Mouse (Mus musculus) heart, adult 2 months (tissue): ENCODE results near the gene Endou. TPM values are rescaled to one million over a fixed set of nuclear protein-coding genes. Genes with fewer than 3 reads are reported as not detected.

Experiments
- DNase-seq, 2 experiments: peaks; one replicate each; pipeline ENCODE4 v3.0.0; 2021
- H3K27ac ChIP-seq: fragments of 200-600 bp; 2 replicates; pipeline ENCODE4 v1.8.1; 2022
- H3K27me3 ChIP-seq: fragments of 200-500 bp; 2 replicates; pipeline ENCODE4 v1.6.1; 2012; ENCODE audit warnings: mild to moderate bottlenecking, low read length, inconsistent platforms, mixed read lengths; ENCODE audit not compliant: control insufficient read depth, insufficient read depth
- H3K36me3 ChIP-seq: fragments of 200-500 bp; 2 replicates; pipeline ENCODE4 v1.6.1; 2012; ENCODE audit warnings: low read length, inconsistent platforms; ENCODE audit not compliant: control insufficient read depth, insufficient read depth
- H3K4me1 ChIP-seq: fragments of 200-500 bp; 2 replicates; pipeline ENCODE4 v1.6.1; 2011; ENCODE audit warnings: low read length; ENCODE audit not compliant: control insufficient read depth, insufficient read depth
- H3K4me3 ChIP-seq: fragments of 200-600 bp; 2 replicates; pipeline ENCODE4 v1.8.1; 2022
- H3K79me2 ChIP-seq: fragments of 200-500 bp; replicated peaks from 2 replicates; pipeline ENCODE4 v1.6.1; 2012; ENCODE audit warnings: mild to moderate bottlenecking, inconsistent platforms, low read length, moderate library complexity, mixed read lengths; ENCODE audit not compliant: control insufficient read depth, insufficient read depth
- H3K9ac ChIP-seq: fragments of 200-500 bp; 2 replicates; pipeline ENCODE4 v1.6.1; 2012; ENCODE audit warnings: low read depth, mild to moderate bottlenecking, control low read depth, inconsistent platforms, low read length, mixed read lengths
- CTCF ChIP-seq: fragments of 200-600 bp; IDR thresholded peaks from 2 replicates; pipeline ENCODE4 v1.8.1; 2022; ENCODE audit warnings: antibody characterized with exemption, mild to moderate bottlenecking, moderate library complexity
- EP300 ChIP-seq: fragments of 200-500 bp; IDR thresholded peaks from 2 replicates; pipeline ENCODE4 v1.6.1; 2011; ENCODE audit warnings: low read depth, low read length, control low read depth; ENCODE audit not compliant: insufficient read depth
- POLR2A ChIP-seq: fragments of 200-500 bp; IDR thresholded peaks from 2 replicates; pipeline ENCODE4 v1.6.1; 2011; ENCODE audit warnings: mild to moderate bottlenecking, low read depth, low read length, control low read depth; ENCODE audit not compliant: insufficient read depth
- WGBS: fragments of 180-500 bp; shearing (Covaris S2); methylation state at CpG from one replicate; pipeline ENCODE4 v1.1.7; 2018; 5-methylcytosine and 5-hydroxymethylcytosine counted together
- intact Hi-C: fragments of 180-260 bp; cut with DNase I; formaldehyde crosslinking; loops from one replicate; pipeline ENCODE4 v1.15.1; 2025
- polyA plus RNA-seq: library from polyadenylated mRNA; depleted of rRNA; stranded (reverse); fragments of >200 nt; gene quantifications from 2 replicates; pipeline ENCODE4 v1.2.3, GENCODE M21; 2012
- total RNA-seq, 2 experiments: library from RNA; stranded (reverse); gene quantifications; 2 replicates each; pipeline ENCODE4 v1.2.3; 2021

Endou gene
- total and polyA plus RNA-seq, 3 experiments = 1.1 to 2.4 (median 1.2) TPM

DNA sequence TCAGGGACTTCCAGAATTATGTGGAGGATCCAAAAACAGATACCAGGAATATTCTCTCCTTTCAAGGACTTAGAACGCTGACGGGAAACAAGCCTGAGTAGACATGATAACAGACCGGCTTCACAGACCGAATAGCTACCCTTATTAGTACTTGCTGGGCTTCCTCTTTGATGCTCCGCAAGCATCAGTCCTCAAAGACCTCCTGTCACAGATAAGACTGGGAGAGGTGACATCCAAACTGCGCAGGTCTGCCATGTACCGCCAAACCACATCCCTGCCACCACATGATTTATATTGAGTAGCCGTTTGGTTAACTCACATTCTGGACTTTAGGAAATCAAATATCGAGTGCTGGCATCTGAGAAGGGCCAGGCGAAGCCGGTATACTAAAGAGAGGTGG lies 14.4 kb downstream of the Endou start:
- intact Hi-C loops = loop anchor here (5.0 kb wide), 1 partner anchor 236 kb away; no protein-coding TSS in a partner anchor

GRCm38 (mm10) chr15:97715734-97716133 lies 15.4 kb downstream of the Endou start:
- H3K9ac ChIP-seq = no peak overlapping the region
- no peak for DNase-seq
- no peak for TF ChIP-seq EP300
- TF ChIP-seq POLR2A = no peak
- no peak for TF ChIP-seq CTCF
- no peak overlapping the region for H3K27ac ChIP-seq
- intact Hi-C loops = loop anchor here (5.0 kb wide), 1 partner anchor 237 kb away; no protein-coding TSS in a partner anchor
- no peaks in the 10 kb centered on the region for H3K79me2 ChIP-seq
- peaks cover 15% of the 10 kb centered on the region for H3K4me1 ChIP-seq
- H3K36me3 ChIP-seq = no peaks in the 10 kb centered on the region
- H3K4me3 ChIP-seq = no peak overlapping the region
- H3K27me3 ChIP-seq = no peaks in the 10 kb centered on the region
- WGBS = 93% methylated on average over 1 of the region's 1 CpGs

More for the DNA sequence above, 14.4 kb downstream of the Endou start:
- H3K9ac ChIP-seq = no peak overlapping the region
- H3K27me3 ChIP-seq = no peaks in the 10 kb centered on the region
- H3K4me3 ChIP-seq = no peak overlapping the region
- no peaks in the 10 kb centered on the region for H3K79me2 ChIP-seq
- H3K27ac ChIP-seq = no peak overlapping the region
- 76% methylated on average over 11 of the region's 11 CpGs for WGBS
- H3K36me3 ChIP-seq = no peaks in the 10 kb centered on the region
- no peak for DNase-seq
- TF ChIP-seq CTCF (no peak), EP300 (no peak), POLR2A (no peak)
- H3K4me1 ChIP-seq = peaks cover 22% of the 10 kb centered on the region

DNA sequence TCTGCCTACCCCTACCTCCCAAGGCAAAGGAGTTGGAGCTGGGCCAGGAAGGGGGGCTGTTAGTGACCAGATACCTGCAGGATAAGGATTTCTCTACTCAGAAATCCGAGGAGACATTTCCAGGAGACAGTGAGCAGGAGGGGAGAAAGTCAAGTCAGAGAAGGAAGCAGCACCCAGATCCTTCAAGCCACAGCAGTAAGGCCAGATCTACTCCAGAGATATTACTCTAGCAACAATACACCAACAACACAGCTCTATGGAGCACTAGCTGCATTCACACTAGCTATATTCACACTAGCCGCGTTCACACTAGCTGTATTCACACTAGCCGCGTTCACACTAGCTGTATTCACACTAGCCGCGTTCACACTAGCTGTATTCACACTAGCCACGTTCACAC lies 16.1 kb downstream of the Endou start:
- no peak for DNase-seq
- intact Hi-C loops = loop anchor here (5.0 kb wide), 1 partner anchor 237 kb away; no protein-coding TSS in a partner anchor
- 85% methylated on average over 8 of the region's 8 CpGs for WGBS
- Histone ChIP-seq H3K4me1 (peaks cover 11% of the 10 kb centered on the region), H3K27me3 (no peaks in the 10 kb centered on the region), H3K36me3 (no peaks in the 10 kb centered on the region), H3K4me3 (no peak overlapping the region), H3K9ac (no peak overlapping the region), H3K27ac (no peak overlapping the region), H3K79me2 (no peaks in the 10 kb centered on the region)
- TF ChIP-seq CTCF (no peak), EP300 (no peak), POLR2A (no peak)

DNA sequence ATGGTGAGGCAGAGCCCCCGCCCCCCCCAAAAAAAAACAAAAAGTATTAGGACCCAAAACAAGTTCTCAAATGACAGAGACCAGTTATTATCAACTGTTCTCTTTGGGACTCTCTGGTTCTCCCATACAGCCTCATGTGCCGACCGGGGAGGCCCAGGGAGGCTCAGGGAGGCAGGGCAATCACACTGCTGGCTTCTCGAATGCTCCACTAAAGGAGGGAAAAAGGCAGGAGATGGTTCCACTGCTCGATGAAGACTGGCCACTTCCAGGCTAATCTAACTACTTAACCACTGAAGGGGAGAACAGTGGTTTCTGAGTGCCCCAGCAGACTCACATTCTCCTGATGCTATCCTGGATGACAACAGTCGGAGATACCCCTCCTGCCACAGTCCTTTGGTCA lies 18.6 kb downstream of the Endou start:
- H3K9ac ChIP-seq = no peak overlapping the region
- peaks cover 1% of the 10 kb centered on the region; the same call in 1 of the 2 replicates for H3K4me1 ChIP-seq
- TF ChIP-seq POLR2A (no peak), CTCF (no peak), EP300 (no peak)
- DNase-seq = no peak
- no peak overlapping the region for H3K4me3 ChIP-seq
- intact Hi-C loops = no loop called here
- 79% methylated on average over 6 of the region's 6 CpGs for WGBS
- no peak overlapping the region for H3K27ac ChIP-seq
- no peaks in the 10 kb centered on the region for H3K27me3 ChIP-seq
- no peaks in the 10 kb centered on the region for H3K36me3 ChIP-seq
- no peaks in the 10 kb centered on the region for H3K79me2 ChIP-seq

DNA sequence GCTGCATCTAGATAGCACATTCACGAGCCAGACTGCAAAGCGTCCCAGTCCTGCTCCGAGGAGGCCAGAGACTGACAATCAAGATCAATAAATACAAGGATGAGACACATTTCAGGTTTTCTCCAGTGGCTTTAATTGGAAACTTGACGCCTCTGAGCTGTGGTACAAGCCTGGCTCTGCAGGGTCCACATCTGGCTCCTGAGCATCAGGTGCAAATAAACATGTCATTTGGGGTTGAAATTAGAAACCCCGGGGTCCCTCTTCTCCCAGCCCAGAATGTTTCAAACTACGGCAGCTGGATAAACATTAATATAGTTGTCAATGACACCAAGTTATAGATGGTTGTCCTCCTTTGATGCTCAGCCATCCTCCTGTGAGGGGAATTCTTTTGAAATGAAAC lies 20.2 kb downstream of the Endou start:
- intact Hi-C loops = no loop called here
- Histone ChIP-seq H3K9ac (no peak overlapping the region), H3K4me3 (no peak overlapping the region), H3K36me3 (no peaks in the 10 kb centered on the region), H3K4me1 (no peaks in the 10 kb centered on the region), H3K27me3 (no peaks in the 10 kb centered on the region), H3K27ac (no peak overlapping the region), H3K79me2 (no peaks in the 10 kb centered on the region)
- WGBS = 89% methylated on average over 6 of the region's 6 CpGs
- no peak for TF ChIP-seq EP300
- TF ChIP-seq POLR2A = no peak
- no peak for TF ChIP-seq CTCF
- no peak for DNase-seq

DNA sequence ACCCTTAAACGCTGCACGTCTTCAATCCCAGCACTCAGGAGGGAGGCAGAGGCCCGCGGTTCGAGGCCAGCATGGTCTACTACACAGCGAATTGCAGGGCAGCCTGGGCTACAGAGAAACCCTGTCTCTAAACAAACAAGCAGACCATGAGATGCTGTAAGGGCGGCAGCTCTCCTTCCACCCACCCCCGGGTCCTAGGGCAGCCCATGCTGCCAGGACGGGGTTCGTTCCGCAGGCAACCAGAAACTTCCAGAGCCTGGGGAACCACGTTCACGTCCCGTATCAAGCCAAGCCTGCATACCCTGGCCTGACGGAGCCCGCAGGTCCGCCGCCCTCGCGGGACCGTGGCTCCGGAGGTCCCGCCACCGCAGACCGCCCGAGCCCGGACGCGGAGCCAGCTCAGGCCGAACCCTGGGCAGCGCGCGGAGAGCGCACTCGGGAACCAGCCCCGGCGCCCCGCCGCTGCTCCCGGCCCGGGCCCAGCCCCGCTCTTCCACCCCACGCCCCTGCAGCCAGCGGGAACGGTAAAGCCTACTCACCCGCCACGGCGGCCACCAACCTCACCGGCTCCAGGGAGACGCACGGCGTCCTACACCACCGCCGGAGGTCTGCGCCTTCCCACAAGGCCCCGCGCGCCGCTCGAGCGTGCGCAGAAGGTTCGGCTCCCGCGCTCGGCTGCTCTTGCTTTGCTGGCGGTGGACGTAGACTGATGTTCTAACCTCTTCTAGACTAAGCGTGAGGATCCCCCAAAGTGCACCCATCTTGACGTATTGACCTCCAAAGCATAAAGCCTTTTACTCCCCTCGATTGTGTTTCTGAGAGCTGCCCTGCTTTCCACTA lies 25.7 kb downstream of the Endou start, which contains the start of gene Rpap3:
Rpap3 (minus strand) TSS at position 615 of the 840 bp plus-strand sequence.
- Histone ChIP-seq H3K79me2 (no peaks in the 10 kb centered on the region), H3K9ac (peak within 1 kb of the TSS; percentile 94), H3K27me3 (no peaks in the 10 kb centered on the region), H3K27ac (peak within 1 kb of the TSS; percentile 81), H3K4me3 (peak within 1 kb of the TSS; percentile 74), H3K4me1 (peaks cover 2% of the 10 kb centered on the region), H3K36me3 (no peaks in the 10 kb centered on the region)
- under 1% methylated on average over 71 of the region's 71 CpGs for WGBS
- intact Hi-C loops = loop anchor here (1.0 kb wide), 1 partner anchor 37 kb away; no protein-coding TSS in a partner anchor
- TF ChIP-seq EP300 = no peak
- peak; percentile 90 for TF ChIP-seq POLR2A
- TF ChIP-seq CTCF = no peak
- DNase-seq = peak; percentile 91 to 92
